Mouse (Mus musculus) liver, adult (tissue): Measurements from ENCODE around the gene Psmb3.

Source experiments
- GATA4 ChIP-seq: IDR thresholded peaks from 2 replicates; pipeline ENCODE4 v1.6.1; 2014; ENCODE audit warnings: mild to moderate bottlenecking, low read length; ENCODE audit not compliant: insufficient replicate concordance

Gene Psmb3

GRCm38 (mm10) chr11:97703039-97703826, at the start of gene Psmb3:
Psmb3 (plus strand) TSS chr11:97703399.
- peak; percentile 22; the same call in 1 of the 2 replicates for TF ChIP-seq GATA4

- TF ChIP-seq GATA4, result no peak
Measured at GRCm38 (mm10) chr11:97654210-97654609, 49.0 kb upstream of the Psmb3 start.

GRCm38 (mm10) chr11:97656269-97656971, 46.8 kb upstream of the Psmb3 start:
- TF ChIP-seq GATA4, result no peak

GRCm38 (mm10) chr11:97657184-97657945, 45.8 kb upstream of the Psmb3 start:
- TF ChIP-seq GATA4, result no peak

- no peak for TF ChIP-seq GATA4
Measured at GRCm38 (mm10) chr11:97658751-97659266, 44.4 kb upstream of the Psmb3 start.

- TF ChIP-seq GATA4, result no peak
Measured at GRCm38 (mm10) chr11:97659267-97659989, 43.8 kb upstream of the Psmb3 start.

GRCm38 (mm10) chr11:97659990-97660714, 43.0 kb upstream of the Psmb3 start:
- TF ChIP-seq GATA4, result no peak

- no peak for TF ChIP-seq GATA4
Measured at GRCm38 (mm10) chr11:97660734-97661647, 42.2 kb upstream of the Psmb3 start.

GRCm38 (mm10) chr11:97661648-97662133, 41.5 kb upstream of the Psmb3 start:
- no peak for TF ChIP-seq GATA4

GRCm38 (mm10) chr11:97662207-97662892, 40.8 kb upstream of the Psmb3 start:
- TF ChIP-seq GATA4, result no peak

GRCm38 (mm10) chr11:97662893-97663527, 40.2 kb upstream of the Psmb3 start, which contains the start of gene Mllt6:
Mllt6 (plus strand) TSS chr11:97663414.
- TF ChIP-seq GATA4, result no peak
